Mouse (Mus musculus): ENCODE data around the gene Gne. TPM values are rescaled to one million over a fixed set of nuclear protein-coding genes. Genes with fewer than 3 reads are reported as not detected.
A peak's percentile ranks its signal among the peaks of the same experiment; 100 is the strongest.

Gne gene
- total RNA-seq (2021) = 10 to 100 TPM; 42.0 to 45.9 TPM
- long read RNA-seq, experiment 1, transcript Gne-202 (12 exons, 2,920 nt) = major isoform, 28 of 41 reads
- long read RNA-seq, experiment 1, partial matches to known transcripts = 5 of 41 reads
- long read RNA-seq, experiment 1, other reads (novel, unspliced or antisense) = 8 of 41 reads
- long read RNA-seq, experiment 2, transcript Gne-202 (12 exons, 2,920 nt) = major isoform, 28 of 36 reads
- long read RNA-seq, experiment 2, partial matches to known transcripts = 5 of 36 reads
- long read RNA-seq, experiment 2, other reads (novel, unspliced or antisense) = 3 of 36 reads

GRCm38 (mm10) chr4:44083945-44084344, at the start of gene Gne:
Gene Gne (minus strand): TSS chr4:44084177.
- no peak for DNase-seq (ENCODE audit: low spot score in 2 of 2)

- DNase-seq (ENCODE audit: low spot score in 2 of 2) = no peak
These were observed 42.8 kb upstream of the Gne start for GRCm38 (mm10) chr4:44126805-44127204.

GRCm38 (mm10) chr4:44119410-44120201, 35.6 kb upstream of the Gne start:
- DNase-seq (ENCODE audit: low spot score in 2 of 2) = peak in 1 of 2 experiments; percentile 52

- DNase-seq (ENCODE audit: low spot score in 2 of 2) = no peak
These were observed 31.1 kb upstream of the Gne start for GRCm38 (mm10) chr4:44115046-44115445.

GRCm38 (mm10) chr4:44113393-44114138, 29.6 kb upstream of the Gne start:
- DNase-seq (ENCODE audit: low spot score in 2 of 2) = peak; percentile 14 to 39

- DNase-seq (ENCODE audit: low spot score in 2 of 2) = no peak
These were observed 28.8 kb upstream of the Gne start for GRCm38 (mm10) chr4:44112741-44113140.

GRCm38 (mm10) chr4:44110771-44111170, 26.8 kb upstream of the Gne start:
- DNase-seq (ENCODE audit: low spot score in 2 of 2) = no peak

- no peak for DNase-seq (ENCODE audit: low spot score in 2 of 2)
These were observed 24.3 kb upstream of the Gne start for GRCm38 (mm10) chr4:44108297-44108696.

- DNase-seq (ENCODE audit: low spot score in 2 of 2) = no peak
These were observed 23.4 kb upstream of the Gne start for GRCm38 (mm10) chr4:44107339-44107738.

- DNase-seq (ENCODE audit: low spot score in 2 of 2) = no peak
These were observed 22.4 kb upstream of the Gne start for GRCm38 (mm10) chr4:44106297-44106821.

GRCm38 (mm10) chr4:44104195-44104917, 20.4 kb upstream of the Gne start:
- DNase-seq (ENCODE audit: low spot score in 2 of 2) = no peak

- DNase-seq (ENCODE audit: low spot score in 2 of 2) = no peak
These were observed 19.6 kb upstream of the Gne start for GRCm38 (mm10) chr4:44103620-44104019.

- no peak for DNase-seq (ENCODE audit: low spot score in 2 of 2)
These were observed 13.8 kb upstream of the Gne start for GRCm38 (mm10) chr4:44097576-44098335.

GRCm38 (mm10) chr4:44094475-44094874, 10.5 kb upstream of the Gne start:
- DNase-seq (ENCODE audit: low spot score in 2 of 2) = no peak

- DNase-seq (ENCODE audit: low spot score in 2 of 2) = no peak
These were observed 8.4 kb upstream of the Gne start for GRCm38 (mm10) chr4:44092359-44092758.

GRCm38 (mm10) chr4:44085566-44085965, 1.6 kb upstream of the Gne start:
- DNase-seq (ENCODE audit: low spot score in 2 of 2) = no peak

GRCm38 (mm10) chr4:44084602-44085325, 787 bp upstream of the Gne start:
- no peak for DNase-seq (ENCODE audit: low spot score in 2 of 2)

- no peak for DNase-seq (ENCODE audit: low spot score in 2 of 2)
These were observed 5.5 kb downstream of the Gne start for GRCm38 (mm10) chr4:44078358-44078933.

GRCm38 (mm10) chr4:44074422-44074821, 9.6 kb downstream of the Gne start:
- DNase-seq (ENCODE audit: low spot score in 2 of 2) = no peak

All from layer of hippocampus, postnatal 14 days (tissue).